27 mouse cellular contexts compared by ENCODE assay signal in genomic region chr6:86271130-86271529, GRCm38 (mm10).
A peak's percentile ranks its signal among the peaks of the same experiment; 100 is the strongest.
DNase-seq lines count a peak whose midpoint lies in the region; ATAC-seq and TF ChIP-seq lines count a peak whose summit lies in the region.
"Had no signal": no experiment of that assay in that cellular context is flagged by ENCODE, and none has a peak within 500 bp of the region (broad histone marks: within the 10 kb centered on the region; RNA-seq: fewer than 3 reads in every experiment).

No protein-coding gene starts in this region.

- peaks cover 14% of the 10 kb centered on the region for H3K4me1 ChIP-seq in kidney, embryonic 15.5 days
- peaks cover 11% of the 10 kb centered on the region for H3K4me1 ChIP-seq in cerebellum, adult 2 months (ENCODE audit: control insufficient read depth, insufficient read depth, low read length)
- H3K4me1 ChIP-seq: hindbrain, embryonic 15.5 days; liver, embryonic 13.5 days had no signal

- WGBS in kidney, embryonic 15.5 days, result 85% methylated on average over 5 of the region's 5 CpGs
- 13% methylated on average over 5 of the region's 5 CpGs for WGBS in cerebellum, adult 2 months

- H3K4me2 ChIP-seq in kidney, embryonic 15.5 days, result no peak overlapping the region
- H3K4me2 ChIP-seq: embryonic facial prominence, embryonic 12.5 days; heart, embryonic 11.5 days; hindbrain, embryonic 15.5 days; limb, embryonic 15.5 days; liver, embryonic 13.5 days; midbrain, embryonic 12.5 days; neural tube, embryonic 13.5 days had no signal

- H3K27ac ChIP-seq in kidney, embryonic 15.5 days, result no peak overlapping the region
- no peak overlapping the region for H3K27ac ChIP-seq in cerebellum, adult 2 months (ENCODE audit: insufficient read depth, low read length)
- H3K27ac ChIP-seq: embryonic facial prominence, embryonic 12.5 days; hindbrain, embryonic 15.5 days; layer of hippocampus, adult 2 months; limb, embryonic 10.5 days; limb, embryonic 15.5 days; liver, embryonic 13.5 days; midbrain, embryonic 12.5 days; neural tube, embryonic 13.5 days had no signal

- intact Hi-C loops in left cerebral cortex, postnatal 36 days (cut with DNase I), result no loop called here

- DNase-seq in kidney, adult 8-10 months, result no peak
- peak; percentile 46 for DNase-seq in cerebellum, adult 11 months
- peak; percentile 44 to 51 for DNase-seq in cerebellum, adult 2 months
- DNase-seq in cerebellum, postnatal 14 days, result peak; percentile 28 to 31
- no peak for DNase-seq in layer of hippocampus, postnatal 14 days (ENCODE audit: low spot score in 2 of 2)
- no peak for DNase-seq in gastrocnemius, postnatal 10 days
- DNase-seq in left cerebral cortex, postnatal 36 days (ENCODE audit: low spot score in 2 of 2), result no peak
- DNase-seq: embryo, embryonic 11 days; gastrocnemius, postnatal 36 days; heart, adult 18-20 months; heart, postnatal 4 days; kidney, adult 18-20 months; kidney, postnatal 36 days; liver, embryonic 13.5 days; lung, adult 18-20 months; right cerebral cortex, postnatal 4 days had no signal

- TF ChIP-seq CTCF in cerebellum, adult 2 months (IDR thresholded peaks at IDR 0.05; ENCODE audit: borderline replicate concordance, insufficient read depth, low read depth, low read length), result no peak

- no peak for TF ChIP-seq POLR2A in cerebellum, adult 2 months (IDR thresholded peaks at IDR 0.05; ENCODE audit: borderline replicate concordance, insufficient read depth, low read length)

- H3K9me3 ChIP-seq in kidney, embryonic 15.5 days (replicated peaks), result no peaks in the 10 kb centered on the region
- H3K9me3 ChIP-seq: embryonic facial prominence, embryonic 12.5 days; hindbrain, embryonic 15.5 days; limb, embryonic 10.5 days; limb, embryonic 15.5 days; liver, embryonic 13.5 days; midbrain, embryonic 12.5 days; neural tube, embryonic 13.5 days had no signal

- H3K9ac ChIP-seq in kidney, embryonic 15.5 days, result 0 out of 2 replicates have a peak overlapping the region, but pooled peaks have one; percentile 0
- H3K9ac ChIP-seq: embryonic facial prominence, embryonic 12.5 days; hindbrain, embryonic 15.5 days; limb, embryonic 15.5 days; liver, embryonic 13.5 days; midbrain, embryonic 12.5 days; neural tube, embryonic 13.5 days had no signal

- H3K27me3 ChIP-seq in kidney, embryonic 15.5 days, result no peaks in the 10 kb centered on the region
- H3K27me3 ChIP-seq in cerebellum, adult 2 months (ENCODE audit: control insufficient read depth, insufficient read depth, low read length), result no peaks in the 10 kb centered on the region
- H3K27me3 ChIP-seq: embryonic facial prominence, embryonic 12.5 days; hindbrain, embryonic 15.5 days; limb, embryonic 15.5 days; liver, embryonic 13.5 days; neural tube, embryonic 13.5 days had no signal

- H3K4me3 ChIP-seq in kidney, embryonic 15.5 days (replicated peaks), result no peak overlapping the region
- no peak overlapping the region for H3K4me3 ChIP-seq in cerebellum, adult 2 months (replicated peaks; ENCODE audit: insufficient read depth, low read depth, low read length)
- H3K4me3 ChIP-seq: embryonic facial prominence, embryonic 12.5 days; hindbrain, embryonic 15.5 days; layer of hippocampus, adult 2 months; limb, embryonic 10.5 days; limb, embryonic 15.5 days; liver, embryonic 13.5 days; midbrain, embryonic 12.5 days; neural tube, embryonic 13.5 days had no signal

- ATAC-seq in kidney, embryonic 15.5 days (replicated peaks; ENCODE audit: low FRiP score), result no peak
- ATAC-seq: CD4-positive, CD25-positive, alpha-beta regulatory T cell, adult 4 months; forebrain, embryonic 14.5 days had no signal

- no peaks in the 10 kb centered on the region for H3K36me3 ChIP-seq in kidney, embryonic 15.5 days
- H3K36me3 ChIP-seq: embryonic facial prominence, embryonic 12.5 days; hindbrain, embryonic 15.5 days; limb, embryonic 10.5 days; limb, embryonic 15.5 days; liver, embryonic 13.5 days; midbrain, embryonic 12.5 days; neural tube, embryonic 13.5 days had no signal

Comparison
In these comparisons a context has a peak if more than half of its experiments do, and no peak if none do; other contexts are left out.
1. DNase-seq: peak in cerebellum, adult 11 months (single experiment), cerebellum, adult 2 months (2 of 2) and cerebellum, postnatal 14 days (2 of 2); none in kidney, adult 8-10 months (0 of 2), layer of hippocampus, postnatal 14 days (0 of 2), gastrocnemius, postnatal 10 days (single experiment) and left cerebral cortex, postnatal 36 days (0 of 2).